Mouse (Mus musculus) liver, embryonic 14.5 days (tissue): ENCODE data around the gene Tmppe. TPM values are rescaled to one million over a fixed set of nuclear protein-coding genes. Genes with fewer than 3 reads are reported as not detected.

Experiments
- ATAC-seq: fragments of 200-750 bp; cut with Nextera tagmentation; 2 replicates; pipeline ENCODE4 v1.8.0; 2017; ENCODE audit warnings: moderate number of reproducible peaks, mild to moderate bottlenecking, moderate library complexity; ENCODE audit not compliant: insufficient read depth
- DNase-seq, 3 experiments: peaks; one replicate each; pipeline ENCODE4 v3.0.0-alpha.2; 2012 to 2013; ENCODE audit warnings: low read depth in 3 of 3, low spot score in 3 of 3
- H3K27ac ChIP-seq: fragments of 300-500 bp; sonication (generic); 2 replicates; pipeline ENCODE4 v1.5.1; 2014; ENCODE audit warnings: moderate library complexity, mild to moderate bottlenecking, control low read depth, inconsistent platforms
- H3K27me3 ChIP-seq: fragments of 300-500 bp; sonication (generic); 2 replicates; pipeline ENCODE4 v1.6.1; 2014; ENCODE audit warnings: mild to moderate bottlenecking, low read length, moderate library complexity; ENCODE audit not compliant: control insufficient read depth, insufficient read depth
- H3K36me3 ChIP-seq: fragments of 300-500 bp; sonication (generic); replicated peaks from 2 replicates; pipeline ENCODE4 v1.6.1; 2014; ENCODE audit warnings: low read depth; ENCODE audit not compliant: control insufficient read depth, insufficient read depth
- H3K4me1 ChIP-seq, 2 experiments: fragments of 200-500 bp in 1 of 2; fragments of 300-500 bp in 1 of 2; sonication (generic) in 1 of 2; replicated peaks; 2 replicates each; pipeline ENCODE4 v1.6.1; 2012 to 2014; ENCODE audit warnings: antibody characterized with exemption in 1 of 2, inconsistent platforms in 1 of 2, low read length in 1 of 2; ENCODE audit not compliant: control insufficient read depth in 2 of 2, insufficient read depth in 2 of 2
- H3K4me2 ChIP-seq: fragments of 300-500 bp; sonication (generic); 2 replicates; pipeline ENCODE4 v1.6.1; 2014; ENCODE audit warnings: low read depth, mild to moderate bottlenecking, control low read depth, moderate library complexity
- H3K4me3 ChIP-seq, 2 experiments: fragments of 200-500 bp in 1 of 2; fragments of 300-500 bp in 1 of 2; sonication (generic) in 1 of 2; 2 replicates each; pipeline ENCODE4 v1.5.1; 2012 to 2014; ENCODE audit warnings: low read depth in 2 of 2, low read length in 2 of 2, mild to moderate bottlenecking in 2 of 2, control low read depth in 1 of 2, inconsistent platforms in 1 of 2, moderate library complexity in 1 of 2; ENCODE audit not compliant: insufficient read depth in 1 of 2
- H3K9ac ChIP-seq: fragments of 300-500 bp; sonication (generic); replicated peaks from 2 replicates; pipeline ENCODE4 v1.6.1; 2014; ENCODE audit warnings: mild to moderate bottlenecking, control low read depth, moderate library complexity
- H3K9me3 ChIP-seq: fragments of 300-500 bp; sonication (generic); 2 replicates; pipeline ENCODE4 v1.6.1; 2016; ENCODE audit warnings: low read length, mixed read lengths; ENCODE audit not compliant: control insufficient read depth
- CTCF ChIP-seq: IDR thresholded peaks from 2 replicates; pipeline ENCODE4 v1.5.1; 2016; ENCODE audit warnings: antibody characterized with exemption, low read depth, control low read depth
- EP300 ChIP-seq: IDR thresholded peaks from 2 replicates; pipeline ENCODE4 v1.6.1; 2016; ENCODE audit warnings: antibody characterized with exemption, low read depth
- WGBS: fragments of 180-500 bp; shearing (Covaris S2); extraction: QIAGEN DNeasy Blood & Tissue Kit; methylation state at CpG from one replicate; pipeline ENCODE4 v1.1.7; 2014; ENCODE audit not compliant: insufficient replicate concordance; 5-methylcytosine and 5-hydroxymethylcytosine counted together
- polyA plus RNA-seq, 2 experiments: library from polyadenylated mRNA; depleted of rRNA in 1 of 2; stranded (reverse) in 1 of 2; unstranded in 1 of 2; fragments of >200 nt; fragmentation: Nextera tagmentation in 1 of 2; extraction: Ambion mirVana in 1 of 2; gene quantifications; 2 replicates each; pipeline versions ENCODE4 v1.2.1 to v1.2.3; 2012 to 2014

The Tmppe gene
- polyA plus RNA-seq, 2 experiments = 0.36 to 1.2 TPM

DNA sequence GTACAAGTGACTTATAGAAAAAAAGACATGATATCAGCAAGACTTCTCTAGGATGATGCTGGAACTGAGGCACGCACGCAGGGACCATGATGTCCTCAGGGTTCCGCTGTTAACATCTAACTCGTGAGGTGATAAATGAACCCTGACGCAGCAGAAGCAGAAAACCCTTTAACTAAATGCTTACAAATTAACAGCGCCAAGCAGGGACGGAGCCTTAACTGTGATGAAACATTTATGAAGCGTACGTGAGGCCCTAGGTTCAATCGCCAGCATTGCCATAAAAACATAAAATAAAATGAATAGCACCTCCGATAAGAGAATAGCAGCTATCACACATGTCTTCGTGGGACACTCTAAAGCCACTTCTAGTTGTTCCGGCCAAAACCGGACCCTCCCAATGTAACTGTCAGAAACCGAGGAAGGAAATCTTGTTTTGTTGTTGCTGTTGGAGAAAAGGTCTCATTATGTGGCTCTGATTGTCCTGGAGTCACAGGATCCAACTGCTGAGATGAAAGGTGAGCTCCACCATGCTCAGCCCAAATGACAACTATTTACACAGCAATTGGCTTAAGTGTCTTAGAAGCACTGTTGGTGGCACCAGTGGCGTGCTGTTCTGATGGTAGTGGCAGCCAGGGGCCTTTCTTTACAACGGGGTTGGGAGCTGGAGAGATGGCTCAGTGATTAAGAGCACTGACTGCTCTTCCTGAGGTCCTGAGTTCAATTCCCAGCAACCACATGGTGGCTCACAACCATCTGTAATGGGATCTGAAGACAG is 17.8 kb upstream of the Tmppe start:
- 81% methylated on average over 17 of the region's 17 CpGs for whole genome bisulfite sequencing
- Histone ChIP-seq H3K9me3 (no peaks in the 10 kb centered on the region), H3K9ac (no peak overlapping the region), H3K36me3 (no peaks in the 10 kb centered on the region), H3K4me3 (no peak overlapping the region), H3K4me1 (no peaks in the 10 kb centered on the region), H3K27ac (no peak overlapping the region), H3K4me2 (no peak overlapping the region), H3K27me3 (no peaks in the 10 kb centered on the region)
- DNase-seq (no peak), ATAC-seq (no peak)
- no peak for TF ChIP-seq CTCF

GRCm38 (mm10) chr9:114384691-114385090 is 16.2 kb upstream of the Tmppe start:
- H3K9ac ChIP-seq = no peak overlapping the region
- TF ChIP-seq EP300 (no peak), CTCF (no peak)
- H3K4me3 ChIP-seq = no peak overlapping the region
- 86% methylated on average over 24 of the region's 24 CpGs for WGBS
- no peaks in the 10 kb centered on the region for H3K9me3 ChIP-seq
- H3K36me3 ChIP-seq = no peaks in the 10 kb centered on the region
- H3K27ac ChIP-seq = no peak overlapping the region
- H3K4me1 ChIP-seq = no peaks in the 10 kb centered on the region
- no peak overlapping the region for H3K4me2 ChIP-seq
- ATAC-seq = no peak
- H3K27me3 ChIP-seq = no peaks in the 10 kb centered on the region
- DNase-seq = no peak

- Histone ChIP-seq H3K4me2 (no peak overlapping the region), H3K27me3 (no peaks in the 10 kb centered on the region)
Observed at GRCm38 (mm10) chr9:114385160-114385559, 15.7 kb upstream of the Tmppe start.

DNA sequence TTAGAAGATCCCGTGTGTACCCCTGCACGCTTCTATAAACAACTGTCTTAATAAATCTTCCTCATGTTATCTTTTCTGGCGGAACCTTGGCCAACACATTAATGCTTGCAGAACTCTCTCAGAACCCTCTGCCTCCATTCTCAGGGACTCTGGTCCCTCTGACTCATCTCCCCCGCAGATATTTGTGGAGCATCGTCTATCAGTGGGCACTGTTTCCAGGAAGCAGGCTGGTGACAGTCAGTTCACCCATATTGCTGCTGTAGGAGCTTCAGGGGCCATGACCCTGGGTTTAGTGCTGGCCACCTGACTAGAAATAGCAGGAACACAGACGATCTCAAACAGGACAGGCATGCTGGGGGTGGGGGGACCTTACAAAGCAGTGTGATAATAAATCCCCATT is 13.8 kb upstream of the Tmppe start:
- Histone ChIP-seq H3K4me1 (no peaks in the 10 kb centered on the region), H3K4me2 (no peak overlapping the region), H3K4me3 (no peak overlapping the region), H3K27ac (no peak overlapping the region), H3K9me3 (no peaks in the 10 kb centered on the region), H3K9ac (no peak overlapping the region), H3K36me3 (no peaks in the 10 kb centered on the region), H3K27me3 (no peaks in the 10 kb centered on the region)
- 64% methylated on average over 6 of the region's 6 CpGs for WGBS
- no peak for DNase-seq
- no peak for ATAC-seq
- TF ChIP-seq EP300 = no peak

More at GRCm38 (mm10) chr9:114385160-114385559, 15.7 kb upstream of the Tmppe start:
- no peak for TF ChIP-seq CTCF
- TF ChIP-seq EP300 = no peak
- no peaks in the 10 kb centered on the region for H3K36me3 ChIP-seq
- H3K4me3 ChIP-seq = no peak overlapping the region
- H3K4me1 ChIP-seq = no peaks in the 10 kb centered on the region
- ATAC-seq (no peak), DNase-seq (no peak)
- H3K27ac ChIP-seq = no peak overlapping the region
- no peak overlapping the region for H3K9ac ChIP-seq
- 93% methylated on average over 10 of the region's 10 CpGs for WGBS
- H3K9me3 ChIP-seq = no peaks in the 10 kb centered on the region

DNA sequence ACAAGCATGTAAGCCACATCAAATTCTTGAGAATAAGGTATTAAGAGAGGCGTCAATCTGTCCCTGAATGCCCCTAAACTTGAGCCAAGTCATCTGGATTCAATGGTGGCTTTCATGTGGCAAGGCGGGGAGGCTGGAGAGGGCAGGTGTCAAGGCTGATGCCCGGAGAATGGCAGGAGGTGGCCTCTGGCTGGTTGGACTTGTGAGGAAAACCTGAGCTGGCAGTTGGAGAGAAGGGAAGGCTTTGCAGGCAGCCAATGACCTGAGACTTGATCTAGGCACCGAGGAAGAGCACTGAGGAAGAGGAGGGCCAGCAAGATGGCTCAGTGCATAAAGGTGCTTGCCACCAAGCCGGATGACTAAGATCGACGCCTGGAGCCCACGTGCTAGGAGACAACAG is 12.6 kb upstream of the Tmppe start:
- Histone ChIP-seq H3K27ac (no peak overlapping the region), H3K4me1 (no peaks in the 10 kb centered on the region), H3K9me3 (no peaks in the 10 kb centered on the region), H3K4me3 (no peak overlapping the region), H3K4me2 (no peak overlapping the region), H3K9ac (no peak overlapping the region), H3K36me3 (no peaks in the 10 kb centered on the region), H3K27me3 (no peaks in the 10 kb centered on the region)
- no peak for DNase-seq
- no peak for ATAC-seq
- 82% methylated on average over 8 of the region's 8 CpGs for WGBS
- TF ChIP-seq CTCF (no peak), EP300 (no peak)
